Mouse (Mus musculus) testis, adult 2 months (tissue): Measurements from ENCODE around the gene Nt5dc1.

Experiments used
- CTCF ChIP-seq: fragments of 200-500 bp; IDR thresholded peaks from 2 replicates; pipeline ENCODE4 v1.5.1; 2012; ENCODE audit warnings: low read depth, mild to moderate bottlenecking, inconsistent platforms, low read length, moderate library complexity; ENCODE audit not compliant: control insufficient read depth, insufficient read depth, insufficient replicate concordance
- POLR2A ChIP-seq: fragments of 200-500 bp; IDR thresholded peaks from 2 replicates; pipeline ENCODE4 v1.6.1; 2012; ENCODE audit warnings: low read depth, mild to moderate bottlenecking, inconsistent platforms, low read length, moderate library complexity; ENCODE audit not compliant: control insufficient read depth

DNA sequence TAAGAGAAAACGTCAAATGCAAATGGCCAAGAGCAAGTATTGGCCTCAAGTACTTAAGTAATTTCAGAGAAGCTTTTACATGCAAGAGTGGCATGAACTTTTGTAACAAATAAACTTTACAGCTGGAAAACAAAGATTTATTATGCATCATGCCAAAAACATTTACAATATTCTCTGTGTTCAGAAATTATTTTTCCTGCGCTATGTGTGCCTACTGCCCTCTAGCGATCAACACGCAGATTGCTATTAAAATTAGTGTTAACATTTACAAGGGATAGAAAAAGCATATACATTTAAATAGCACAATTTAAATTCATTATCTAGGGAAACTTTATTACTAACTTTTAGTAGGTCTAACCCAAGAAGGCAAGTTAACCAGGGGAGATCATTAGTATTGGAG, 91.7 kb downstream of the Nt5dc1 start:
- no peak for TF ChIP-seq CTCF
- TF ChIP-seq POLR2A: no peak
